Mouse (Mus musculus) left cerebral cortex, adult 6 months (tissue): ENCODE measurements around the gene Zscan12. TPM values are rescaled to one million over a fixed set of nuclear protein-coding genes. Genes with fewer than 3 reads are reported as not detected.

ENCODE experiments used
- long read RNA-seq, 2 experiments: library from polyadenylated mRNA; unstranded; transcript quantifications; one replicate each; pipeline ENCODE4 v2.0.0; 2019 to 2020
- polyA plus RNA-seq: library from polyadenylated mRNA; unstranded; fragments of <200 nt; fragmentation: Nextera tagmentation; gene quantifications from 2 replicates; pipeline ENCODE4 v1.2.3, GENCODE M21; 2021

Gene Zscan12
- 5.0 and 5.1 TPM in 2 replicates for polyA plus RNA-seq
- long read RNA-seq, experiment 1, full-length matches to known transcripts, result 34 of 44 reads
- long read RNA-seq, experiment 1, partial matches to known transcripts, result 1 of 44 reads
- long read RNA-seq, experiment 1, other reads (novel, unspliced or antisense), result 9 of 44 reads
- long read RNA-seq, experiment 2, full-length matches to known transcripts, result 8 of 11 reads
- long read RNA-seq, experiment 2, partial matches to known transcripts, result 1 of 11 reads
- long read RNA-seq, experiment 2, other reads (novel, unspliced or antisense), result 2 of 11 reads

GRCm38 (mm10) chr13:21362621-21363248, at the start of gene Zscan12:
Gene Zscan12 (plus strand): TSS chr13:21362820.

GRCm38 (mm10) chr13:21346610-21347009, 16.0 kb upstream of the Zscan12 start, which contains the start of gene Olfr1367:
Gene Olfr1367 (plus strand): TSS chr13:21346910.

DNA sequence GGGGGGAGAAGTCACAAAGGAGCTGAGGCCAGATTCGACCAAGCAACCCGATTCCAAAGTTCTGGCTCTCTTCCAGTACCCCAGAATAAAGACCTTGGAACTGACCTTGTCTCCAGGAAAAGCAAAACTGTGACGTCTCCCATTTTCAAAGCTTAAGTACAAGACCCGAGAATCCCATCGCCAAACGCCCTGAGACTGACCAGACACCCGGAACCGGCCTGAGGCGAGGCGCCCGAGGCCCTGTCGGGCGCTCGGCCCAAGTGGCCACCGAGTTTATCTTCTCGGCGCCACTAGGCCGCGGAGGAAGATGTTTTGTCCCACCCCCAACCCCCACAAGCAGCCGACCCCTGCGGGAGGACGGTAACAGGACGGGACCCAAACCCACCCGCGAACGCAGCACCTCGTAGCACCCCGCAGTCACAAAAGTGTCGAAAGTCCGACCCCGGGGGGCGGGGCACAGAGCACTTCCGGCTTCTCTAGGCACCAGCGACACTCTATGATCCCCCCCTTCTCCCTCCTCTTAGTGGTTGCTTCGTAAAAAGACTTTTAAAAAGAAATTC, 39.7 kb downstream of the Zscan12 start, which contains the start of gene Zkscan3:
Zkscan3 (minus strand) TSS at position 469 of the 560 bp plus-strand sequence.

Other genes starting within 250 kb of the Zscan12 start
- not detected in 2 replicates for gene Olfr263, start 233.2 kb upstream of the Zscan12 start, polyA plus RNA-seq
- not detected in 2 replicates for gene Olfr1368, start 217.0 kb upstream of the Zscan12 start, polyA plus RNA-seq
- 26.8 and 31.5 TPM in 2 replicates for gene Trim27, start 183.4 kb upstream of the Zscan12 start, polyA plus RNA-seq
- not detected in 2 replicates for gene Gpx5, start 70.1 kb upstream of the Zscan12 start, polyA plus RNA-seq
- 1.8 TPM in 2 replicates for gene Gpx6, start 50.7 kb upstream of the Zscan12 start, polyA plus RNA-seq
- gene Olfr1367, start 15.9 kb upstream of the Zscan12 start, polyA plus RNA-seq, result not detected in 2 replicates
- 11.1 and 12.4 TPM in 2 replicates for gene Zkscan3, start 39.9 kb downstream of the Zscan12 start, polyA plus RNA-seq
- 1.2 TPM in 2 replicates for gene Pgbd1, start 78.2 kb downstream of the Zscan12 start, polyA plus RNA-seq
- gene Zscan26, start 90.9 kb downstream of the Zscan12 start, polyA plus RNA-seq, result 52.8 and 74.6 TPM in 2 replicates
- gene Nkapl, start 105.7 kb downstream of the Zscan12 start, polyA plus RNA-seq, result 1.5 TPM in 2 replicates
- gene Zkscan4, start 116.1 kb downstream of the Zscan12 start, polyA plus RNA-seq, result 3.1 and 3.4 TPM in 2 replicates
- gene Gm10065, start 116.6 kb downstream of the Zscan12 start, polyA plus RNA-seq, result 3.9 TPM in 1 of 2 replicates, not detected in the other
- 1.5 and 2.0 TPM in 2 replicates for gene AK157302, start 132.4 kb downstream of the Zscan12 start, polyA plus RNA-seq
- gene Gm11273, start 138.6 kb downstream of the Zscan12 start, polyA plus RNA-seq, result 13.2 and 14.1 TPM in 2 replicates
- 3.0 and 3.3 TPM in 2 replicates for gene Zkscan8, start 168.3 kb downstream of the Zscan12 start, polyA plus RNA-seq
- gene Olfr1366, start 180.0 kb downstream of the Zscan12 start, polyA plus RNA-seq, result 0.09 TPM in 1 of 2 replicates, not detected in the other
- gene Olfr1535, start 197.1 kb downstream of the Zscan12 start, polyA plus RNA-seq, result 0.06 TPM in 1 of 2 replicates, not detected in the other
- gene Olfr1364, start 218.9 kb downstream of the Zscan12 start, polyA plus RNA-seq, result not detected in 2 replicates